Mouse (Mus musculus) kidney, postnatal 36 days (tissue): ENCODE results near the gene 1700074P13Rik.
"Not testable (repeated sequence)": the region's sequence is repeated elsewhere in the genome, so short reads cannot be mapped to it uniquely, and the experiment has no call there.

Source experiments
- DNase-seq, 2 experiments: peaks; one replicate each; pipeline ENCODE4 v3.0.0; 2021 to 2022; ENCODE audit warnings: mixed read lengths in 2 of 2

Gene 1700074P13Rik

GRCm38 (mm10) chr6:40940457-40940856 lies at the start of gene 1700074P13Rik:
Gene 1700074P13Rik, minus strand, starts transcription at chr6:40940557.
- no peak for DNase-seq

DNA sequence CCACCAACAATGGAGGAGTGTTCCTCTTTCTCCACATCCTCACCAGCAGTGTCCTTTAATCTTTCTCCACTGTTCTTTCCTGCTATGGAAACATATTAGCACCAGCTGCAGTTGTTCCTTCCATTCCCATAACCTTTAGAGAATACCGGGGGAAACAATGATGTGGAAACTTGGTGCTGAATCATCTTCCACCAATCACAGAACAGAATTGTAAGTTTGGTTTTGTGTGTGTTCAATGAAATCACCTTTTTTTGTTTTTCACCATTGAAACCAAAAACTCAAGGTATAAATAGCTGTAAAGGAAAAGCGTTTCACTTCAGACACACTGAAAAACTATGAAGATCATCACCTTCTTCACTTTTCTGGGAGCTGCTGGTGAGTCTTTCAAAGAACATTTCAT lies 24.1 kb upstream of the 1700074P13Rik start, which contains the start of gene 1810009J06Rik:
1810009J06Rik (plus strand) TSS at position 301 of the 400 bp plus-strand sequence.
- DNase-seq: not testable (repeated sequence)

GRCm38 (mm10) chr6:40953716-40954115 lies 13.4 kb upstream of the 1700074P13Rik start:
- no peak for DNase-seq

DNA sequence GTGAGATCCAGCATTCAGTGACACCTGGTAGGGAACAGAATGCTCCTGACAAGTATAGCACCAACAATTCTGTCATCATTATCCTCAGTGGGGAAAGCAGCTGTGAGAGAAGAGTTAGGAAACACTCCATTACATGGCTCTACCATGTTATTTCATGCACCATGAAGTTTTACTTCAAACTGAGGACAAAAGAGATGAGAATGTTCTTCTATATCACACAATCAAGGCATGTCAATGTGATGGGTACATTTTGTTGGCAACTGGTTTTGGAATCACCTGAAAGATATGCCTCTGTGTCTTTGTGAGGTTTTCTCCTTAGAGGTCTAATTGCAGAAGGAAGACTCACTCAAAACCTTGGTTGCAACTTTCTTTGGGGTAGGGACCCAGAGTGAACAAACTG lies 11.4 kb upstream of the 1700074P13Rik start, which contains the start of gene Gm4744:
Gm4744 (minus strand) TSS at position 101 of the 400 bp plus-strand sequence.
- no peak for DNase-seq

GRCm38 (mm10) chr6:40919954-40920353 lies 20.4 kb downstream of the 1700074P13Rik start:
- no peak for DNase-seq

DNA sequence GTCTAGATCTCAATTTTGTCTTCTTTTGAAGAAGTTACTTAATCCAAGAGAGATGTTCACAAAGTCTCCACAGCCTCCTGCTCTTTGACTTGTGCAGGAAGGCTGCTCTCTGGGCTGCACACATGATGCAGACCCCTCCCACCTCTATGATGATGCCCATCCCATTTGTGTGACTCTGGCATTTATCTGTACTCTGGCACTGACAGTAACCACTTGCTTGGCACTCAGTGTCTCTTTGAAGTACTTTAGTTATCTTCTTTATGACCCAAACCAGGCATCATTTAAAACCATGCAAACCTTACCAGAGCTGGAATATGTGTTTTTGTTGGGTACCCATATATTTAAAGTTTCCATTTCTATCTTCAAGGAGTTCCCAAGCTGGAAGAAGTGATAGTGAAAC lies 40.1 kb downstream of the 1700074P13Rik start, which contains the start of gene Prss58:
Prss58 (minus strand) TSS at position 101 of the 400 bp plus-strand sequence.
- DNase-seq: no peak

GRCm38 (mm10) chr6:40894716-40895115 lies 45.6 kb downstream of the 1700074P13Rik start:
- no peak for DNase-seq

- DNase-seq: peak; percentile 1 to 70
Measured at GRCm38 (mm10) chr6:40893577-40893976, 46.8 kb downstream of the 1700074P13Rik start.

GRCm38 (mm10) chr6:40891754-40892153 lies 48.6 kb downstream of the 1700074P13Rik start:
- no peak for DNase-seq

GRCm38 (mm10) chr6:40890973-40891372 lies 49.4 kb downstream of the 1700074P13Rik start:
- no peak for DNase-seq

DNA sequence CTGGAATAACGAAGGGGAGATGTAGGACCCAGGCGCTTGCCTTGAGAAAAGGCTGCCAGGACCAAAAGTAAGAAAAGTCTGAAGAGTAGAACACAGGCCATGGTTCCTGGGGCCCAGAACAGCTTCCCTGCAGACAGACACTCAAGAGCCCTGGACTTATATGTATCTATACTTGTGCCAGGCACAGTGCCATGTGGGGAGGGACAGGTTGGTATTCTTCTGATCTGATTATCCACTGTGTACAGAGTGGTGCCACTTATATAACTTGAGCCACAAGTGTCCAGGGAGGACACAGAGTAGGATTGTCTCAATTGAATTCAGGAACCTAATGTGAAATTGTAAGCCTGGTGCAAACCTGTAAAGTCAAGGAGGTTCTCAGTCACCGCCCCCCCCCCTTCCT lies 53.0 kb downstream of the 1700074P13Rik start, which contains the start of gene Moxd2:
Moxd2 (minus strand) TSS at position 101 of the 400 bp plus-strand sequence.
- no peak for DNase-seq
